Mouse (Mus musculus): Measurements from ENCODE around the gene Casp8. TPM values are rescaled to one million over a fixed set of nuclear protein-coding genes. Genes with fewer than 3 reads are reported as not detected.
"Not testable (repeated sequence)": the region's sequence is repeated elsewhere in the genome, so short reads cannot be mapped to it uniquely, and the experiment has no call there.

Casp8 gene
- polyA plus RNA-seq, 1 experiment from 2014 or later: 28.0 TPM

DNA sequence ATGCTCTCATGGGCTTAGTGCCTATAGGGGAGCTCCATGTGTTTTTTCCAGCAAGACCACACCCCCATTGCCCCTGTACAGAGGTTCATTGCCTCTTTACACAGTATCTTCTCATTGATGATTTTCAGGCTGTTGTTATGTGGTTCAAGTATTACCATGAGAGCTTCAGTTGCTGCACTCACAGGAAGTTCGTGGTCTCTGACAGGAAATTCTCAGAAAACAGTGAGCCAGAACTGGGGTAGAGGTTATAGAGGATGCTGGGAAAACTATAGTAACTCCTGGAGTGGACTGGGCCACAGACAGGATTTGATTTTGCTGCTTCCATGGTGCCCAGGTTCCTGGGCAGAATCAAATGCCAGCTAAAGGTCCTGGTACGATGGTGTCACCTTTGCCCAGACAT lies 2.2 kb downstream of the Casp8 start:
- no peaks in the 10 kb centered on the region for H3K27me3 ChIP-seq (ENCODE audit: insufficient read depth, low read length)
- no peak overlapping the region for H3K4me3 ChIP-seq (replicated peaks; ENCODE audit: low read depth, low read length)
- H3K9ac ChIP-seq (ENCODE audit: low read depth, low read length): no peak overlapping the region
- peak; percentile 28 for DNase-seq (ENCODE audit: low spot score)
- no peak for ATAC-seq (replicated peaks; ENCODE audit: low FRiP score, low read depth)
- H3K27ac ChIP-seq: peak overlapping the region; percentile 33; the same call in 1 of the 2 replicates
- WGBS: 58% methylated on average over 2 of the region's 2 CpGs
- 0 out of 2 replicates have a peak, but pooled peaks cover 8% of the 10 kb centered on the region for H3K4me1 ChIP-seq (replicated peaks; ENCODE audit: insufficient read depth, low read length)
- no peaks in the 10 kb centered on the region; the same call in 1 of the 2 replicates for H3K9me3 ChIP-seq (replicated peaks; ENCODE audit: low read length)
- 0 out of 2 replicates have a peak, but pooled peaks cover 6% of the 10 kb centered on the region for H3K36me3 ChIP-seq (ENCODE audit: insufficient read depth, low read length)
- TF ChIP-seq CTCF (IDR thresholded peaks at IDR 0.05; ENCODE audit: low read depth): no peak
- H3K4me2 ChIP-seq (ENCODE audit: low read length): peak overlapping the region; percentile 36; the same call in 1 of the 2 replicates

GRCm38 (mm10) chr1:58798911-58799310 lies 3.7 kb downstream of the Casp8 start:
- no peak overlapping the region for H3K4me2 ChIP-seq (ENCODE audit: low read length)
- no peak for TF ChIP-seq CTCF (IDR thresholded peaks at IDR 0.05; ENCODE audit: low read depth)
- H3K9ac ChIP-seq (ENCODE audit: low read depth, low read length): no peak overlapping the region
- H3K4me3 ChIP-seq (replicated peaks; ENCODE audit: low read depth, low read length): no peak overlapping the region
- H3K27me3 ChIP-seq (ENCODE audit: insufficient read depth, low read length): no peaks in the 10 kb centered on the region
- WGBS: 97% methylated on average over 4 of the region's 4 CpGs
- 0 out of 2 replicates have a peak, but pooled peaks cover 8% of the 10 kb centered on the region for H3K4me1 ChIP-seq (replicated peaks; ENCODE audit: insufficient read depth, low read length)
- DNase-seq (ENCODE audit: low spot score) (no peak), ATAC-seq (replicated peaks; ENCODE audit: low FRiP score, low read depth) (no peak)
- no peaks in the 10 kb centered on the region; the same call in 1 of the 2 replicates for H3K9me3 ChIP-seq (replicated peaks; ENCODE audit: low read length)
- H3K27ac ChIP-seq: no peak overlapping the region
- 0 out of 2 replicates have a peak, but pooled peaks cover 6% of the 10 kb centered on the region for H3K36me3 ChIP-seq (ENCODE audit: insufficient read depth, low read length)

DNA sequence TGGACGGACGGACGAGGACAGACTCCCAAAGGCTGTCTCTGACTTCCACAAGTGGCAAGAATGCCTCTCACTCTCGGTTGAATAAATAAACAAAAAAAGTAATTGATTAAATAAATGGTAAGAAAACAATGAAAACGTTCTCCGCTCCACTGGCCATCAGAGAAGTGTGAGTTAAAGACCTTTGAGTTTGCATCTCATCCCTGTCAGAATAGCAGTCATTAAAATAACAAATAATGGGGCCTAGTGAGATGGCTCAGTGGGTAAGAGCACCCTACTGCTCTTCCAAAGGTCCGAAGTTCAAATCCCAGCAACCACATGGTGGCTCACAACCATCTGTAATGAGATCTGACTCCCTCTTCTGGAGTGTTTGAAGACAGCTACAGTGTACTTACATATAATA lies 5.5 kb downstream of the Casp8 start:
- not testable (repeated sequence) for H3K36me3 ChIP-seq (ENCODE audit: insufficient read depth, low read length); H3K4me1 ChIP-seq (replicated peaks; ENCODE audit: insufficient read depth, low read length); H3K27me3 ChIP-seq (ENCODE audit: insufficient read depth, low read length); DNase-seq (ENCODE audit: low spot score); H3K4me2 ChIP-seq (ENCODE audit: low read length); H3K27ac ChIP-seq; ATAC-seq (replicated peaks; ENCODE audit: low FRiP score, low read depth); H3K9ac ChIP-seq (ENCODE audit: low read depth, low read length); H3K4me3 ChIP-seq (replicated peaks; ENCODE audit: low read depth, low read length); H3K9me3 ChIP-seq (replicated peaks; ENCODE audit: low read length)
- 68% methylated on average over 7 of the region's 7 CpGs for WGBS

GRCm38 (mm10) chr1:58801558-58802285 lies 6.5 kb downstream of the Casp8 start:
- H3K27me3 ChIP-seq (ENCODE audit: insufficient read depth, low read length): no peaks in the 10 kb centered on the region
- TF ChIP-seq CTCF (IDR thresholded peaks at IDR 0.05; ENCODE audit: low read depth): no peak
- no peak overlapping the region for H3K4me3 ChIP-seq (replicated peaks; ENCODE audit: low read depth, low read length)
- no peak overlapping the region for H3K27ac ChIP-seq
- 0 out of 2 replicates have a peak, but pooled peaks cover 6% of the 10 kb centered on the region for H3K36me3 ChIP-seq (ENCODE audit: insufficient read depth, low read length)
- no peak overlapping the region for H3K9ac ChIP-seq (ENCODE audit: low read depth, low read length)
- DNase-seq (ENCODE audit: low spot score) (no peak), ATAC-seq (replicated peaks; ENCODE audit: low FRiP score, low read depth) (no peak)
- H3K4me2 ChIP-seq (ENCODE audit: low read length): no peak overlapping the region
- H3K4me1 ChIP-seq (replicated peaks; ENCODE audit: insufficient read depth, low read length): 0 out of 2 replicates have a peak, but pooled peaks cover 8% of the 10 kb centered on the region
- H3K9me3 ChIP-seq (replicated peaks; ENCODE audit: low read length): no peaks in the 10 kb centered on the region; the same call in 1 of the 2 replicates
- 92% methylated on average over 8 of the region's 8 CpGs for WGBS

DNA sequence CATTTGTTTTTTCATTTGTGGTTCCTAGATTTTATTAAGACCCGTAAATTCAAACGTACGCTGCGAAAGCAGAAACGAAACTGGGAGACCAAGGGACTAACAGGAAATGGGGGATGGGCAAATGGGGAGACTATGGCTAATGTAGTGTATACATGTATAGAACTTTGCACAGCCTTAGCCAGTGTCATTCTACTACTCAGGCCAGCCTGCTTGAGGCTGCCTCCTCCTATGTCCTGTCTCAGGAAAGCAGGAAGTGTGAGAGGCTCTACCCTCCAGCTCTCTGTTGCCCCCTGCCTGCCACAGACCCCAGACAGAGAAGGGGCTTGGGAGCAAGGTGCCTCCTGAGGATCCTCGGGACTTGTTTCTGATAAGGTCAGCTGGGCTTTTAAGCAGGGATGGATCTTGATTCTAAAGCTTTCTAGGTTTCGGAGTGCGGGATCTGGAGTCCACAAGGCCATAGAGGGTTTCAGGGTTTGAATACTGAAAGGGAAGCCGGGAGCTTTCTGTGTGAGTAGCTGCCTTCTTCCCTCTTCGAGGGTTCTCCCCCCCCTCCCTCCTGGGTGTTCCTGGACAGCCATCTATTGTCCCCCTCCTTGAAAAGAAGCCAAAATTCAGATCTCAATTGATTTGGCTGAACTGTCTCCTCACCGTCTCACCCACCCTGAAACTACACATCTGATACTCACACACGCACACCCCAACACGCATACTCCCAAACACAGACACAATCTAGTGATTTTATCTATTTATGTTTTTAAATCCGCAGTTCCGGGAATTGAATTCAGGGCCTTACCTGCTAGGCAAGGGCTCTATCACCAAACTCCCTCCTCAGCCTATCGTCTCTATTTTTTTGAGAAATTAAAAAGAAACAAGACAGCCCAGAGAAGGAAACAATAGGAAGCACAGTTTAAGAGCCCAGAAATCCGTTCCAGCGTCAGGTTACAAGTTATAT lies 7.4 kb downstream of the Casp8 start:
- Histone ChIP-seq H3K4me2 (ENCODE audit: low read length) (peak overlapping the region; percentile 7; the same call in 1 of the 2 replicates), H3K4me1 (replicated peaks; ENCODE audit: insufficient read depth, low read length) (no peaks in the 10 kb centered on the region), H3K27ac (0 out of 2 replicates have a peak overlapping the region, but pooled peaks have one; percentile 13), H3K4me3 (replicated peaks; ENCODE audit: low read depth, low read length) (no peak overlapping the region), H3K9ac (ENCODE audit: low read depth, low read length) (no peak overlapping the region), H3K36me3 (ENCODE audit: insufficient read depth, low read length) (0 out of 2 replicates have a peak, but pooled peaks cover 6% of the 10 kb centered on the region), H3K9me3 (replicated peaks; ENCODE audit: low read length) (no peaks in the 10 kb centered on the region; the same call in 1 of the 2 replicates), H3K27me3 (ENCODE audit: insufficient read depth, low read length) (no peaks in the 10 kb centered on the region)
- peak; percentile 51 for DNase-seq (ENCODE audit: low spot score)
- peak; percentile 60 for TF ChIP-seq CTCF (IDR thresholded peaks at IDR 0.05; ENCODE audit: low read depth)
- WGBS: 63% methylated on average over 18 of the region's 18 CpGs
- no peak; the same call in 1 of the 2 replicates for ATAC-seq (replicated peaks; ENCODE audit: low FRiP score, low read depth)

GRCm38 (mm10) chr1:58803531-58803930 lies 8.4 kb downstream of the Casp8 start:
- no peaks in the 10 kb centered on the region for H3K4me1 ChIP-seq (replicated peaks; ENCODE audit: insufficient read depth, low read length)
- no peak for TF ChIP-seq CTCF (IDR thresholded peaks at IDR 0.05; ENCODE audit: low read depth)
- H3K9me3 ChIP-seq (replicated peaks; ENCODE audit: low read length): no peaks in the 10 kb centered on the region; the same call in 1 of the 2 replicates
- DNase-seq (ENCODE audit: low spot score) (no peak), ATAC-seq (replicated peaks; ENCODE audit: low FRiP score, low read depth) (no peak)
- H3K4me2 ChIP-seq (ENCODE audit: low read length): no peak overlapping the region; the same call in 1 of the 2 replicates
- H3K36me3 ChIP-seq (ENCODE audit: insufficient read depth, low read length): 0 out of 2 replicates have a peak, but pooled peaks cover 5% of the 10 kb centered on the region
- no peak overlapping the region for H3K9ac ChIP-seq (ENCODE audit: low read depth, low read length)
- no peaks in the 10 kb centered on the region for H3K27me3 ChIP-seq (ENCODE audit: insufficient read depth, low read length)
- H3K4me3 ChIP-seq (replicated peaks; ENCODE audit: low read depth, low read length): no peak overlapping the region
- no peak overlapping the region for H3K27ac ChIP-seq
- 84% methylated on average over 6 of the region's 6 CpGs for WGBS
